Mouse (Mus musculus) kidney, adult 2 months (tissue): ENCODE results near the gene Hhat.

ENCODE experiments used
- CTCF ChIP-seq: fragments of 200-500 bp; conservative IDR thresholded peaks from 2 replicates; pipeline ENCODE4 v1.5.1; 2011; ENCODE audit warnings: low read depth, mild to moderate bottlenecking, control low read depth, low read length, moderate library complexity, mixed read lengths; ENCODE audit not compliant: insufficient read depth, insufficient read length
- POLR2A ChIP-seq: fragments of 200-500 bp; IDR thresholded peaks from one replicate; pipeline ENCODE4 v1.6.1; 2011; ENCODE audit warnings: low read depth, low read length, control low read depth

DNA sequence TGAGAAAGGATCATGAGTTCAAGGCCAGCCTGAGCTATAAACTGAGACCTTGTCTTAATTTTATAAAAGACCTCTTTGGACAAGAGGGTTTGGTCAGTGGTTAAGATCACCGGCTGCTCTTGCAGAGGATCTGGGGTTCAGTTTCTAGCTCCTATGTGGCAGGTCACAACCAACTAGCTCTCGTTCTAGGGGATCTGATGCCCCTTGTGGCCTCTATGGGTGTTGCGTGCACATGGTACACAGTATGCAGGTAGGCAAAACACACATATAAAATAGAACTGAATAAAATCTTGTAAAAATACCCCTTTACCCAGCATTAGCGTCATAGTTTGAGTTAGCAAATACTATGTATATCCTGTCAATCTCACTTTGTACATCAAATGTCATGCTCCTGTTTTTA, 19.4 kb upstream of the Hhat start:
- TF ChIP-seq CTCF = peak; percentile 48
- no peak for TF ChIP-seq POLR2A
